Mouse (Mus musculus): ENCODE measurements at regions not wholly inside any gene's neighbourhood (a gene's known extent, or its start where the extent isn't known, plus 50 kb on each side); places are given as distances from the start of the nearest gene placed in this dataset.
A peak's percentile ranks its signal among the peaks of the same experiment; 100 is the strongest.

DNA sequence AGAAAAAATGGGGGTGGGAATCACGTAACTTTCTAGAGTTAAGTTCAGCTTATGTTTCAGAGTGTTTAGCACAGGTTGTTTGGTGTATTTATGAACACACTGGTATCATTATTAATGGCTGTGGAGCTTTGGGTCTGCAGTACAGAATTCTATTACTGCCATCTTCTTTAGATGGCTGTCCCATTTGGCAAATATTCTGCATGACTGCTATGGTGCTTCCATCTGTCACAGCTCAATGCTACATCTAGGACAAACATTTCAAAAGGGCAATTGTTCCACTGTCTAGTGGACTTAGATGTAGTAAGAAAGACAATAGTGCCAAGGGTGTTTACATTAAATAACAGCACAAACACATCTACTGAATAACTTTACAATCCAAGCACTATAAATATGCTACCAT lies 2536.3 kb downstream of the Pcdh9 start:
- peak; percentile 10 for DNase-seq (ENCODE audit: low read depth, low spot score)

DNA sequence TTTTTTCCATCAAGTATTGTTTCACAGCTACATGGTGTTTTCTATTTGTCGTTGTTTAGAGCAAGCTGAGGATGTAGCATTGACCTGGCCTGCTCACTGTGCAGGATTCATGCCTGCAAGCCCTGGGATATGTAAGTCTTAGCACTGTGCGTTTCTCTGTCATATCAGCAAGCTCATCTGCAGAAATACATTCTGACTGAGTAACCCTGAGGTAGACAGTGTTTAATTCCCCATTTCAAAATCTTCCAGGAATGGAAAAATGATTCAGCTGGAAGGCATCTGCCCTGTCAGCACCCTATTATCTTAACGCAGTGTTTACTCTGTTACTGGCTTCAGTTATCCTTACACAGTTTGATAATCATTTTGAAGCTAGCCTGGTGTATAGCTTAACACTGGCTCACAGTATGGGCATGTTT lies 2563.8 kb downstream of the Pcdh9 start:
- peak; percentile 2 for DNase-seq (ENCODE audit: low read depth, low spot score)

Measured in brain, adult 2 months (tissue).